Mouse (Mus musculus): ENCODE results near the gene Klhdc3.

Gene Klhdc3

DNA sequence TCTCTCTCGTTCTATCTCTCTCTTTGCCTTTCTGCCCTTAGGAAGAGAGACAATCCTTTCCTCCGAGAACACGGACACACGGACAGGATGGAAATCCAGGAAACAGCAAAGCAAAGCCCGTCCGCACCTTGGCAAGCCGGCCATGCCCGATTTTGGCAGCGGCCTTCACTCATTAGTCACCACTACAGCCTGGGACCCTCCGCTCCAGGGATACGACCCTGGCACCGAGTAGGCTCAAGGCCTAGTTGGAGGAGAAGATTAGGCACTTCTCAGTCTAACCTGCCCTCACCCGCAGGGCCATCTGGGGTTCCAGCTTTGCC, 52.3 kb downstream of the Klhdc3 start:
- DNase-seq (ENCODE audit: extremely low read depth, low read depth, low spot score), result no peak

DNA sequence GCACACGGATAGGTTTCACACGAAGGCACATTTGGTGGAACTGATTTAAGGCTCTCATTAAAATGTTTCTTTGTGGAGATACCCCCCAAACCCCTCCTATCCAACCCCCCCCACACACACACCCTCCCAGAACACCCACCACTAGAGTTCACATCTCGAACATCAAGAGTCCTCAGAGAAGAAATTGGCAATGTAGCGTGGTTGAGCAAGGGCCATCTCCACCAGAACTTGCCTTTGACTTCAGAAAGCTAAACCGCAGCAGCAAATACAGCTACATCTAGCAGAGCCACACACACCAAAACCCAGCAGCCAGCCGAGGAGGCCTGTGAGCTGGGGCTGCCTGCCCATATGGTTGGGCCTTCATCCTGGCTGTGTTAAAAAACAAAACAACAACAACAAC, 53.3 kb downstream of the Klhdc3 start:
- DNase-seq (ENCODE audit: extremely low read depth, low read depth, low spot score), result no peak

DNA sequence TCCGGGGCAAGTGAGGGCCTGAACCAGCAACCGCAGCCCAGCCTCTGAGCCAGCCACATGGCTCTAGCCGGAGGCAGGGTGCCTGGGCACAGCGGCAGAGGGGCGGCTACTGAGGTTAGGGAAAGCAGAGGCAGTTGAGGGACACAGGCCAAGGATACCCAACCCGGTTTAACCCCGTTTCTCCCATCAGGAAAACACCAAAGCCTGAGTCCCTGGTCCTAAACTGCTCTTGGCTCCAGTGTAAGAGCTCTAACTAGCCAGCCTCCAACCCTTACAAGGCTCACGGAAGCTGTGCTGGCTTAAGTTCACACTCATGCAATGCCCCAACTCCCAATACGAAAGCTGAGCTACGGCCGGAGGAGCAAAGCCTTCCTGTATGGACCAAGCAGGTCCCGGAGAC, 56.1 kb downstream of the Klhdc3 start:
- DNase-seq (ENCODE audit: extremely low read depth, low read depth, low spot score), result no peak

All from fat pad, adult 2 months (tissue).